Mouse (Mus musculus) embryonic facial prominence, embryonic 14.5 days (tissue): Measurements from ENCODE around the gene Slc25a30. TPM values are rescaled to one million over a fixed set of nuclear protein-coding genes. Genes with fewer than 3 reads are reported as not detected.
A peak's percentile ranks its signal among the peaks of the same experiment; 100 is the strongest.

Experiments
- ATAC-seq: fragments of 200-750 bp; cut with Nextera tagmentation; 2 replicates; pipeline ENCODE4 v1.8.0; 2017; ENCODE audit warnings: low read depth, moderate number of reproducible peaks, moderate TSS enrichment
- DNase-seq: peaks from one replicate; pipeline ENCODE4 v3.0.0-alpha.2; 2015; ENCODE audit warnings: low spot score
- H3K27ac ChIP-seq: fragments of 300-500 bp; sonication (generic); replicated peaks from 2 replicates; pipeline ENCODE4 v1.5.1; 2014; ENCODE audit warnings: low read depth, mild to moderate bottlenecking, low read length, moderate library complexity
- H3K27me3 ChIP-seq: fragments of 300-500 bp; sonication (generic); replicated peaks from 2 replicates; pipeline ENCODE4 v1.6.1; 2014; ENCODE audit warnings: low read length; ENCODE audit not compliant: control insufficient read depth, insufficient read depth
- H3K36me3 ChIP-seq: fragments of 300-500 bp; sonication (generic); 2 replicates; pipeline ENCODE4 v1.6.1; 2014; ENCODE audit warnings: low read length, mixed read lengths; ENCODE audit not compliant: control insufficient read depth, insufficient read depth
- H3K4me1 ChIP-seq: fragments of 300-500 bp; sonication (generic); 2 replicates; pipeline ENCODE4 v1.6.1; 2014; ENCODE audit warnings: antibody characterized with exemption, low read length; ENCODE audit not compliant: control insufficient read depth, insufficient read depth
- H3K4me2 ChIP-seq: fragments of 300-500 bp; sonication (generic); 2 replicates; pipeline ENCODE4 v1.6.1; 2014; ENCODE audit warnings: low read depth, mild to moderate bottlenecking, low read length, moderate library complexity, mixed read lengths
- H3K4me3 ChIP-seq: fragments of 300-500 bp; sonication (generic); 2 replicates; pipeline ENCODE4 v1.5.1; 2014; ENCODE audit warnings: low read depth, mild to moderate bottlenecking, low read length
- H3K9ac ChIP-seq: fragments of 300-500 bp; sonication (generic); 2 replicates; pipeline ENCODE4 v1.6.1; 2014; ENCODE audit warnings: low read depth, mild to moderate bottlenecking, low read length, moderate library complexity, mixed read lengths
- H3K9me3 ChIP-seq: fragments of 300-500 bp; sonication (generic); 2 replicates; pipeline ENCODE4 v1.6.1; 2016; ENCODE audit warnings: low read length; ENCODE audit not compliant: control insufficient read depth
- WGBS: fragments of 180-500 bp; shearing (Covaris S2); extraction: QIAGEN DNeasy Blood & Tissue Kit; methylation state at CpG from one replicate; pipeline ENCODE4 v1.1.7; 2014; 5-methylcytosine and 5-hydroxymethylcytosine counted together
- polyA plus RNA-seq: library from polyadenylated mRNA; unstranded; fragments of >200 nt; fragmentation: Nextera tagmentation; extraction: Ambion mirVana; gene quantifications from 2 replicates; pipeline ENCODE4 v1.2.1, GENCODE M21; 2014

The Slc25a30 gene
- polyA plus RNA-seq, 1 experiment from 2014 or later: 4.4 TPM

- H3K4me2 ChIP-seq: no peak overlapping the region
- no peak overlapping the region for H3K9ac ChIP-seq
- H3K4me1 ChIP-seq: peaks cover 4% of the 10 kb centered on the region; the same call in 1 of the 2 replicates
- H3K27me3 ChIP-seq: no peaks in the 10 kb centered on the region
- 96% methylated on average over 2 of the region's 2 CpGs for WGBS
- peaks cover 27% of the 10 kb centered on the region for H3K36me3 ChIP-seq
- H3K27ac ChIP-seq: no peak overlapping the region
- no peak for ATAC-seq
- H3K4me3 ChIP-seq: no peak overlapping the region
- DNase-seq: no peak
- H3K9me3 ChIP-seq: no peaks in the 10 kb centered on the region
Observed at GRCm38 (mm10) chr14:75747960-75748359, 38.9 kb downstream of the Slc25a30 start.

- 89% methylated on average over 3 of the region's 3 CpGs for WGBS
- Histone ChIP-seq H3K4me1 (no peaks in the 10 kb centered on the region), H3K27me3 (no peaks in the 10 kb centered on the region), H3K9me3 (no peaks in the 10 kb centered on the region), H3K27ac (no peak overlapping the region), H3K9ac (no peak overlapping the region), H3K36me3 (peaks cover 73% of the 10 kb centered on the region), H3K4me2 (no peak overlapping the region), H3K4me3 (no peak overlapping the region)
- no peak for DNase-seq
- no peak for ATAC-seq
Observed at GRCm38 (mm10) chr14:75741904-75742303, 44.9 kb downstream of the Slc25a30 start.

- H3K36me3 ChIP-seq: peaks cover 80% of the 10 kb centered on the region
- no peaks in the 10 kb centered on the region for H3K27me3 ChIP-seq
- no peak overlapping the region for H3K4me2 ChIP-seq
- H3K9ac ChIP-seq: no peak overlapping the region
- DNase-seq (no peak), ATAC-seq (no peak)
- H3K27ac ChIP-seq: no peak overlapping the region
- no peak overlapping the region for H3K4me3 ChIP-seq
- no peaks in the 10 kb centered on the region for H3K9me3 ChIP-seq
- WGBS: 88% methylated on average over 3 of the region's 3 CpGs
- H3K4me1 ChIP-seq: no peaks in the 10 kb centered on the region
Observed at GRCm38 (mm10) chr14:75735597-75735996, 51.2 kb downstream of the Slc25a30 start.

GRCm38 (mm10) chr14:75732631-75733030 lies 54.2 kb downstream of the Slc25a30 start:
- Histone ChIP-seq H3K9me3 (no peaks in the 10 kb centered on the region), H3K9ac (no peak overlapping the region), H3K4me3 (no peak overlapping the region), H3K36me3 (peaks cover 85% of the 10 kb centered on the region), H3K4me2 (no peak overlapping the region), H3K27ac (no peak overlapping the region), H3K4me1 (no peaks in the 10 kb centered on the region), H3K27me3 (no peaks in the 10 kb centered on the region)
- ATAC-seq (no peak), DNase-seq (no peak)
- 84% methylated on average over 7 of the region's 7 CpGs for WGBS

GRCm38 (mm10) chr14:75731361-75731760 lies 55.5 kb downstream of the Slc25a30 start:
- Histone ChIP-seq H3K36me3 (peaks cover 84% of the 10 kb centered on the region), H3K27ac (no peak overlapping the region), H3K9me3 (no peaks in the 10 kb centered on the region), H3K4me1 (no peaks in the 10 kb centered on the region), H3K4me3 (no peak overlapping the region), H3K27me3 (no peaks in the 10 kb centered on the region), H3K4me2 (no peak overlapping the region), H3K9ac (no peak overlapping the region)
- 65% methylated on average over 2 of the region's 2 CpGs for WGBS
- no peak for ATAC-seq
- DNase-seq: no peak

- Histone ChIP-seq H3K27me3 (no peaks in the 10 kb centered on the region), H3K9ac (no peak overlapping the region), H3K4me3 (no peak overlapping the region), H3K36me3 (peaks cover 83% of the 10 kb centered on the region), H3K27ac (no peak overlapping the region), H3K4me1 (no peaks in the 10 kb centered on the region), H3K4me2 (no peak overlapping the region), H3K9me3 (no peaks in the 10 kb centered on the region)
- no peak for ATAC-seq
- WGBS: 86% methylated on average over 5 of the region's 5 CpGs
- no peak for DNase-seq
Observed at GRCm38 (mm10) chr14:75728111-75728510, 58.7 kb downstream of the Slc25a30 start.

- 74% methylated on average over 4 of the region's 4 CpGs for WGBS
- H3K27ac ChIP-seq: no peak overlapping the region
- no peak overlapping the region for H3K9ac ChIP-seq
- DNase-seq (peak; percentile 13), ATAC-seq (0 out of 2 replicates have a peak, but pooled peaks have one; percentile 47)
- H3K4me2 ChIP-seq: no peak overlapping the region
- no peaks in the 10 kb centered on the region for H3K4me1 ChIP-seq
- H3K9me3 ChIP-seq: no peaks in the 10 kb centered on the region
- no peak overlapping the region for H3K4me3 ChIP-seq
- H3K27me3 ChIP-seq: no peaks in the 10 kb centered on the region
- H3K36me3 ChIP-seq: peaks cover 81% of the 10 kb centered on the region
Observed at GRCm38 (mm10) chr14:75727046-75727445, 59.8 kb downstream of the Slc25a30 start.

GRCm38 (mm10) chr14:75722816-75723215 lies 64.0 kb downstream of the Slc25a30 start:
- 92% methylated on average over 2 of the region's 2 CpGs for WGBS
- DNase-seq: no peak

GRCm38 (mm10) chr14:75721977-75722563 lies 64.8 kb downstream of the Slc25a30 start:
- Histone ChIP-seq H3K27ac (no peak overlapping the region), H3K27me3 (no peaks in the 10 kb centered on the region), H3K4me2 (no peak overlapping the region), H3K36me3 (peaks cover 88% of the 10 kb centered on the region), H3K4me3 (no peak overlapping the region), H3K9me3 (no peaks in the 10 kb centered on the region), H3K9ac (no peak overlapping the region), H3K4me1 (no peaks in the 10 kb centered on the region)
- DNase-seq (peak; percentile 79), ATAC-seq (no peak)
- WGBS: 62% methylated on average over 12 of the region's 12 CpGs

More at GRCm38 (mm10) chr14:75722816-75723215, 64.0 kb downstream of the Slc25a30 start:
- H3K4me3 ChIP-seq: no peak overlapping the region
- ATAC-seq: no peak
- no peaks in the 10 kb centered on the region for H3K9me3 ChIP-seq
- H3K9ac ChIP-seq: no peak overlapping the region
- no peaks in the 10 kb centered on the region for H3K27me3 ChIP-seq
- peaks cover 86% of the 10 kb centered on the region for H3K36me3 ChIP-seq
- no peaks in the 10 kb centered on the region for H3K4me1 ChIP-seq
- no peak overlapping the region for H3K27ac ChIP-seq
- no peak overlapping the region for H3K4me2 ChIP-seq
